In genomic region chr8:9335933-9336303, GRCm38 (mm10) we compare ENCODE assay signal across 18 mouse cellular contexts.
DNase-seq lines count a peak whose midpoint lies in the region; ATAC-seq and TF ChIP-seq lines count a peak whose summit lies in the region.
"Had no signal": no experiment of that assay in that cellular context is flagged by ENCODE, and none has a peak within 500 bp of the region (broad histone marks: within the 10 kb centered on the region; RNA-seq: fewer than 3 reads in every experiment).

No protein-coding gene starts in this region.

- no peak overlapping the region for H3K9ac ChIP-seq in forebrain, postnatal 0 days
- no peak overlapping the region for H3K9ac ChIP-seq in forebrain, embryonic 12.5 days
- no peak overlapping the region for H3K9ac ChIP-seq in midbrain, embryonic 15.5 days
- H3K9ac ChIP-seq: embryonic facial prominence, embryonic 12.5 days; hindbrain, embryonic 15.5 days; liver, embryonic 14.5 days; lung, embryonic 15.5 days; neural tube, embryonic 12.5 days had no signal

- H3K36me3 ChIP-seq in forebrain, postnatal 0 days (ENCODE audit: insufficient read depth), result no peaks in the 10 kb centered on the region
- H3K36me3 ChIP-seq in forebrain, embryonic 12.5 days (replicated peaks), result no peaks in the 10 kb centered on the region
- no peaks in the 10 kb centered on the region for H3K36me3 ChIP-seq in midbrain, embryonic 15.5 days (replicated peaks)
- H3K36me3 ChIP-seq: embryonic facial prominence, embryonic 12.5 days; hindbrain, embryonic 15.5 days; lung, embryonic 15.5 days; neural tube, embryonic 12.5 days had no signal

- DNase-seq in forebrain, postnatal 0 days, result no peak
- DNase-seq in retina, embryonic 14.5 days (ENCODE audit: low spot score), result peak; percentile 6
- no peak for DNase-seq in retina, postnatal 1 day
- no peak for DNase-seq in spleen, postnatal 14 days (ENCODE audit: low spot score in 2 of 2)
- no peak for DNase-seq in natural killer cell, adult 2 months (ENCODE audit: low spot score in 2 of 2)
- no peak for DNase-seq in thymus, postnatal 36 days
- DNase-seq: B cell, adult 2 months; gastrocnemius, postnatal 14 days; layer of hippocampus, postnatal 36 days; lung, postnatal 4 days had no signal

- 0 out of 2 replicates have a peak, but pooled peaks have one; percentile 9 for TF ChIP-seq CTCF in forebrain, postnatal 0 days (IDR thresholded peaks at IDR 0.05; ENCODE audit: low read depth)

- ATAC-seq in forebrain, postnatal 0 days, result no peak
- ATAC-seq in forebrain, embryonic 12.5 days (ENCODE audit: low FRiP score), result no peak
- peak; percentile 75 for ATAC-seq in midbrain, embryonic 15.5 days (replicated peaks)
- ATAC-seq: intestine, postnatal 0 days had no signal

- 0 out of 2 replicates have a peak, but pooled peaks cover 3% of the 10 kb centered on the region for H3K4me1 ChIP-seq in forebrain, postnatal 0 days (ENCODE audit: insufficient read depth)
- H3K4me1 ChIP-seq in forebrain, embryonic 12.5 days, result peaks cover 21% of the 10 kb centered on the region
- H3K4me1 ChIP-seq in midbrain, embryonic 15.5 days, result peaks cover 26% of the 10 kb centered on the region
- H3K4me1 ChIP-seq: embryonic facial prominence, embryonic 12.5 days; lung, embryonic 15.5 days; neural tube, embryonic 12.5 days had no signal

- H3K27me3 ChIP-seq in forebrain, postnatal 0 days (ENCODE audit: insufficient read depth, low read length), result no peaks in the 10 kb centered on the region
- no peaks in the 10 kb centered on the region for H3K27me3 ChIP-seq in forebrain, embryonic 12.5 days
- H3K27me3 ChIP-seq in midbrain, embryonic 15.5 days (replicated peaks), result no peaks in the 10 kb centered on the region
- H3K27me3 ChIP-seq: embryonic facial prominence, embryonic 12.5 days; hindbrain, embryonic 15.5 days; lung, embryonic 15.5 days; neural tube, embryonic 12.5 days had no signal

- H3K4me2 ChIP-seq in forebrain, postnatal 0 days (ENCODE audit: low read depth), result no peak overlapping the region
- H3K4me2 ChIP-seq in forebrain, embryonic 12.5 days, result no peak overlapping the region
- H3K4me2 ChIP-seq in midbrain, embryonic 15.5 days, result 0 out of 2 replicates have a peak overlapping the region, but pooled peaks have one; percentile 5
- H3K4me2 ChIP-seq: embryonic facial prominence, embryonic 12.5 days; hindbrain, embryonic 15.5 days; lung, embryonic 15.5 days; neural tube, embryonic 12.5 days had no signal

- no peaks in the 10 kb centered on the region for H3K9me3 ChIP-seq in forebrain, postnatal 0 days (ENCODE audit: low read length)
- no peaks in the 10 kb centered on the region for H3K9me3 ChIP-seq in forebrain, embryonic 12.5 days
- no peaks in the 10 kb centered on the region for H3K9me3 ChIP-seq in midbrain, embryonic 15.5 days
- H3K9me3 ChIP-seq: embryonic facial prominence, embryonic 12.5 days; hindbrain, embryonic 15.5 days; lung, embryonic 15.5 days; neural tube, embryonic 12.5 days had no signal

- 17% methylated on average over 6 of the region's 6 CpGs for WGBS in forebrain, postnatal 0 days
- WGBS in forebrain, embryonic 12.5 days, result 18% methylated on average over 6 of the region's 6 CpGs
- 22% methylated on average over 6 of the region's 6 CpGs for WGBS in midbrain, embryonic 15.5 days

- H3K4me3 ChIP-seq in forebrain, postnatal 0 days (ENCODE audit: low read depth, low read length), result no peak overlapping the region
- H3K4me3 ChIP-seq in forebrain, embryonic 12.5 days (replicated peaks), result no peak overlapping the region
- no peak overlapping the region for H3K4me3 ChIP-seq in midbrain, embryonic 15.5 days
- H3K4me3 ChIP-seq: embryonic facial prominence, embryonic 12.5 days; hindbrain, embryonic 15.5 days; lung, embryonic 15.5 days; neural tube, embryonic 12.5 days had no signal

- H3K27ac ChIP-seq in forebrain, postnatal 0 days (ENCODE audit: low read depth, low read length), result no peak overlapping the region
- no peak overlapping the region for H3K27ac ChIP-seq in forebrain, embryonic 12.5 days
- 0 out of 2 replicates have a peak overlapping the region, but pooled peaks have one; percentile 19 for H3K27ac ChIP-seq in midbrain, embryonic 15.5 days
- H3K27ac ChIP-seq: embryonic facial prominence, embryonic 12.5 days; hindbrain, embryonic 15.5 days; liver, embryonic 14.5 days; lung, embryonic 15.5 days had no signal
